In genomic region chr11:54860256-54861038, GRCm38 (mm10) we compare ENCODE assay signal across 8 mouse cellular contexts. TPM values are rescaled to one million over a fixed set of nuclear protein-coding genes. Genes with fewer than 3 reads are reported as not detected.
DNase-seq lines count a peak whose midpoint lies in the region; ATAC-seq and TF ChIP-seq lines count a peak whose summit lies in the region.

Gene Lyrm7, minus strand, starts transcription at chr11:54860916.

- WGBS in bone marrow, adult 2 months = under 1% methylated on average over 42 of the region's 42 CpGs
- WGBS in embryonic facial prominence, embryonic 15.5 days = under 1% methylated on average over 42 of the region's 42 CpGs
- WGBS in limb, embryonic 14.5 days = under 1% methylated on average over 42 of the region's 42 CpGs
- under 1% methylated on average over 42 of the region's 42 CpGs for WGBS in midbrain, postnatal 0 days

- no peaks in the 10 kb centered on the region for H3K9me3 ChIP-seq in embryonic facial prominence, embryonic 15.5 days (replicated peaks)
- no peaks in the 10 kb centered on the region for H3K9me3 ChIP-seq in limb, embryonic 14.5 days (ENCODE audit: control insufficient read depth, low read length)
- H3K9me3 ChIP-seq in midbrain, postnatal 0 days (ENCODE audit: low read length) = no peaks in the 10 kb centered on the region

- H3K27me3 ChIP-seq in embryonic facial prominence, embryonic 15.5 days = no peaks in the 10 kb centered on the region
- H3K27me3 ChIP-seq in limb, embryonic 14.5 days (ENCODE audit: control insufficient read depth, insufficient read depth, low read length) = no peaks in the 10 kb centered on the region
- H3K27me3 ChIP-seq in midbrain, postnatal 0 days (ENCODE audit: insufficient read depth, low read length) = no peaks in the 10 kb centered on the region

- peak; percentile 62 for TF ChIP-seq POLR2A in bone marrow, adult 2 months (IDR thresholded peaks at IDR 0.05; ENCODE audit: borderline replicate concordance, control insufficient read depth, low read depth, low read length)
- TF ChIP-seq POLR2A in limb, embryonic 14.5 days (IDR thresholded peaks at IDR 0.05; ENCODE audit: borderline replicate concordance, extremely low read depth, insufficient read depth, insufficient read length) = peak; percentile 76; the same call in 1 of the 2 replicates

- peak within 1 kb of the TSS; percentile 97 for H3K4me3 ChIP-seq in bone marrow, adult 2 months (replicated peaks; ENCODE audit: control insufficient read depth, low read depth, low read length)
- H3K4me3 ChIP-seq in embryonic facial prominence, embryonic 15.5 days (replicated peaks) = peak within 1 kb of the TSS; percentile 72
- H3K4me3 ChIP-seq in limb, embryonic 14.5 days (replicated peaks; ENCODE audit: low read length) = peak within 1 kb of the TSS; percentile 52
- peak within 1 kb of the TSS; percentile 48 for H3K4me3 ChIP-seq in midbrain, postnatal 0 days (ENCODE audit: low read depth, low read length)

- H3K4me2 ChIP-seq in embryonic facial prominence, embryonic 15.5 days (replicated peaks) = peak within 1 kb of the TSS; percentile 72
- peak within 1 kb of the TSS; percentile 59 for H3K4me2 ChIP-seq in limb, embryonic 14.5 days (replicated peaks; ENCODE audit: low read depth, low read length, severe bottlenecking)
- peak within 1 kb of the TSS; percentile 69 for H3K4me2 ChIP-seq in midbrain, postnatal 0 days (ENCODE audit: low read depth, low read length, poor library complexity, severe bottlenecking)

- ATAC-seq in embryonic facial prominence, embryonic 15.5 days (ENCODE audit: insufficient number of reproducible peaks, low FRiP score, low TSS enrichment, low read depth) = peak; percentile 97
- peak; percentile 99 for ATAC-seq in limb, embryonic 14.5 days (ENCODE audit: low FRiP score, low read depth)
- peak; percentile 97 for ATAC-seq in midbrain, postnatal 0 days (ENCODE audit: low FRiP score)

- no peaks in the 10 kb centered on the region; the same call in 1 of the 2 replicates for H3K4me1 ChIP-seq in bone marrow, adult 2 months (ENCODE audit: control insufficient read depth, insufficient read depth, low read length)
- peaks cover 6% of the 10 kb centered on the region; the same call in 1 of the 2 replicates for H3K4me1 ChIP-seq in embryonic facial prominence, embryonic 15.5 days
- H3K4me1 ChIP-seq in limb, embryonic 14.5 days (ENCODE audit: control insufficient read depth, insufficient read depth, low read length) = peaks cover 5% of the 10 kb centered on the region; the same call in 1 of the 2 replicates
- H3K4me1 ChIP-seq in midbrain, postnatal 0 days (ENCODE audit: insufficient read depth, low read length) = 0 out of 2 replicates have a peak, but pooled peaks cover under 1% of the 10 kb centered on the region

- peak within 1 kb of the TSS; percentile 49 for H3K9ac ChIP-seq in embryonic facial prominence, embryonic 15.5 days
- peak within 1 kb of the TSS; percentile 62 for H3K9ac ChIP-seq in limb, embryonic 14.5 days (ENCODE audit: low read depth, low read length, severe bottlenecking)
- peak within 1 kb of the TSS; percentile 71 for H3K9ac ChIP-seq in midbrain, postnatal 0 days (replicated peaks; ENCODE audit: low read length, poor library complexity, severe bottlenecking)

- peak; percentile 99 for DNase-seq in 416B (ENCODE audit: low read depth)
- peak; percentile 98 for DNase-seq in heart, adult 8-10 months (ENCODE audit: low spot score)
- peak; percentile 98 for DNase-seq in kidney, adult 9 months
- DNase-seq in limb, embryonic 14.5 days (ENCODE audit: low spot score) = peak; percentile 98
- peak; percentile 99 for DNase-seq in midbrain, postnatal 0 days (ENCODE audit: low spot score)
- DNase-seq in spleen, postnatal 14 days (ENCODE audit: low spot score in 2 of 2) = peak; percentile 91 to 95

- H3K36me3 ChIP-seq in embryonic facial prominence, embryonic 15.5 days = no peaks in the 10 kb centered on the region
- H3K36me3 ChIP-seq in limb, embryonic 14.5 days (ENCODE audit: control insufficient read depth, insufficient read depth, low read length) = no peaks in the 10 kb centered on the region
- no peaks in the 10 kb centered on the region for H3K36me3 ChIP-seq in midbrain, postnatal 0 days (ENCODE audit: insufficient read depth, low read length)

- H3K27ac ChIP-seq in bone marrow, adult 2 months (ENCODE audit: control insufficient read depth, insufficient read depth, low read depth, low read length, poor library complexity) = peak within 1 kb of the TSS; percentile 90
- H3K27ac ChIP-seq in embryonic facial prominence, embryonic 15.5 days (replicated peaks) = peak within 1 kb of the TSS; percentile 93
- peak within 1 kb of the TSS; percentile 82 for H3K27ac ChIP-seq in limb, embryonic 14.5 days (replicated peaks; ENCODE audit: low read depth, low read length)
- peak within 1 kb of the TSS; percentile 85 for H3K27ac ChIP-seq in midbrain, postnatal 0 days (ENCODE audit: low read depth, low read length)

- no peak for TF ChIP-seq CTCF in bone marrow, adult 2 months (IDR thresholded peaks at IDR 0.05; ENCODE audit: control insufficient read depth, insufficient read depth, low read length)
- TF ChIP-seq CTCF in midbrain, postnatal 0 days (IDR thresholded peaks at IDR 0.05) = peak; percentile 58

RNA-seq across cellular contexts. Expression of gene Lyrm7, which starts in this region (rescaled TPM):
- polyA plus RNA-seq in bone marrow, adult 2 months (2011; ENCODE audit: insufficient read depth, insufficient read length, low replicate concordance, missing spikeins) = 2.2 and 11.4 TPM in 2 replicates
- 8.3 and 10.9 TPM in 2 replicates for polyA plus RNA-seq in embryonic facial prominence, embryonic 15.5 days (2015; fragmentation: Nextera tagmentation; extraction: Ambion mirVana)
- total RNA-seq in heart, adult 8-10 months (2022) = 10 to 100 TPM; 35.9 to 40.2 (median 39.3) TPM
- polyA plus RNA-seq in limb, embryonic 14.5 days (2012; rRNA removed) = 3.8 and 8.2 TPM in 2 replicates
- polyA plus RNA-seq in limb, embryonic 14.5 days (2014; fragmentation: Nextera tagmentation; extraction: Ambion mirVana) = 7.8 and 10.8 TPM in 2 replicates
- 3.2 and 5.2 TPM in 2 replicates for total RNA-seq in midbrain, postnatal 0 days (2014; rRNA removed)
- polyA plus RNA-seq in midbrain, postnatal 0 days (2015; fragmentation: Nextera tagmentation; extraction: Ambion mirVana) = 7.9 and 8.8 TPM in 2 replicates

Comparison
In these comparisons a context has a peak if more than half of its experiments do, and no peak if none do; other contexts are left out.
1. Peak in every context shown above with its lines: DNase-seq, ATAC-seq, H3K4me3 ChIP-seq and H3K27ac ChIP-seq.